Mouse (Mus musculus) spleen, postnatal 36 days (tissue): ENCODE measurements around the gene Hirip3.

Experiments used
- DNase-seq, 2 experiments: peaks; one replicate each; pipeline ENCODE4 v3.0.0; 2022; ENCODE audit warnings: low spot score in 2 of 2, mixed read lengths in 1 of 2

Gene Hirip3

GRCm38 (mm10) chr7:126861429-126862130 lies at the start of gene Hirip3:
TSS of gene Hirip3 (plus strand) at chr7:126861972.
- DNase-seq: peak; percentile 94 to 96

GRCm38 (mm10) chr7:126815726-126816222 lies 46.0 kb upstream of the Hirip3 start:
- no peak for DNase-seq

GRCm38 (mm10) chr7:126816494-126816893 lies 45.3 kb upstream of the Hirip3 start:
- no peak for DNase-seq

GRCm38 (mm10) chr7:126817595-126817994 lies 44.2 kb upstream of the Hirip3 start:
- no peak for DNase-seq

- no peak for DNase-seq
Observed at GRCm38 (mm10) chr7:126818818-126819217, 43.0 kb upstream of the Hirip3 start.

GRCm38 (mm10) chr7:126821835-126822511 lies 39.8 kb upstream of the Hirip3 start:
- DNase-seq: peak; percentile 65 to 66

- DNase-seq: no peak
Observed at GRCm38 (mm10) chr7:126822741-126823140, 39.0 kb upstream of the Hirip3 start.

GRCm38 (mm10) chr7:126823202-126823711 lies 38.5 kb upstream of the Hirip3 start:
- no peak for DNase-seq

- DNase-seq: no peak
Observed at GRCm38 (mm10) chr7:126823940-126824339, 37.8 kb upstream of the Hirip3 start.

- no peak for DNase-seq
Observed at GRCm38 (mm10) chr7:126825403-126825802, 36.4 kb upstream of the Hirip3 start.

GRCm38 (mm10) chr7:126825952-126826351 lies 35.8 kb upstream of the Hirip3 start:
- DNase-seq: no peak

- DNase-seq: no peak
Observed at GRCm38 (mm10) chr7:126831539-126831938, 30.2 kb upstream of the Hirip3 start, which contains the start of gene 4930451I11Rik. TSS of gene 4930451I11Rik (minus strand) at chr7:126831639.

- DNase-seq: peak; percentile 71 to 76
Observed at GRCm38 (mm10) chr7:126832036-126832598, 29.7 kb upstream of the Hirip3 start.

- DNase-seq: no peak
Observed at GRCm38 (mm10) chr7:126833294-126833693, 28.5 kb upstream of the Hirip3 start.

GRCm38 (mm10) chr7:126843276-126843675 lies 18.5 kb upstream of the Hirip3 start:
- no peak for DNase-seq

- no peak for DNase-seq
Observed at GRCm38 (mm10) chr7:126845516-126845915, 16.3 kb upstream of the Hirip3 start.

- no peak for DNase-seq
Observed at GRCm38 (mm10) chr7:126847116-126847420, 14.7 kb upstream of the Hirip3 start, which contains the start of gene Doc2a. TSS of gene Doc2a (plus strand) at chr7:126847416.

GRCm38 (mm10) chr7:126847421-126848398 lies 14.1 kb upstream of the Hirip3 start:
- DNase-seq: no peak

- no peak for DNase-seq
Observed at GRCm38 (mm10) chr7:126848794-126849193, 13.0 kb upstream of the Hirip3 start.

- DNase-seq: no peak
Observed at GRCm38 (mm10) chr7:126850161-126850560, 11.6 kb upstream of the Hirip3 start.

- DNase-seq: no peak
Observed at GRCm38 (mm10) chr7:126851192-126851591, 10.6 kb upstream of the Hirip3 start.
